In genomic region chr3:94310491-94310890, GRCm38 (mm10) we compare ENCODE assay signal across 8 mouse cellular contexts. TPM values are rescaled to one million over a fixed set of nuclear protein-coding genes. Genes with fewer than 3 reads are reported as not detected.
A peak's percentile ranks its signal among the peaks of the same experiment; 100 is the strongest.
DNase-seq lines count a peak whose midpoint lies in the region; ATAC-seq and TF ChIP-seq lines count a peak whose summit lies in the region.

No protein-coding gene starts in this region.

- TF ChIP-seq EP300 in stomach, postnatal 0 days (optimal IDR thresholded peaks at IDR 0.05), result no peak

- no peaks in the 10 kb centered on the region for H3K9me3 ChIP-seq in limb, embryonic 13.5 days
- no peaks in the 10 kb centered on the region for H3K9me3 ChIP-seq in stomach, postnatal 0 days (ENCODE audit: control insufficient read depth, low read length)

- no peaks in the 10 kb centered on the region for H3K27me3 ChIP-seq in limb, embryonic 13.5 days
- H3K27me3 ChIP-seq in stomach, postnatal 0 days (ENCODE audit: control insufficient read depth, insufficient read depth, low read length), result no peaks in the 10 kb centered on the region

- ATAC-seq in cerebellum, adult (ENCODE audit: insufficient number of reproducible peaks, low FRiP score, low TSS enrichment), result no peak
- ATAC-seq in limb, embryonic 13.5 days (ENCODE audit: low FRiP score, low read depth), result no peak
- ATAC-seq in stomach, postnatal 0 days (ENCODE audit: low FRiP score, low TSS enrichment), result no peak

- DNase-seq in cerebellum, adult 8-10 months, result peak; percentile 18
- peak; percentile 6 for DNase-seq in right cerebral cortex, postnatal 4 days
- no peak for DNase-seq in right cerebral cortex, postnatal 14 days
- no peak for DNase-seq in stomach, postnatal 0 days (ENCODE audit: low spot score)
- no peak for DNase-seq in thymus, postnatal 36 days
- DNase-seq in urinary bladder, adult 18-20 months (ENCODE audit: low spot score in 2 of 2), result no peak

- WGBS in limb, embryonic 13.5 days, result 50% methylated on average over 7 of the region's 7 CpGs
- 37% methylated on average over 7 of the region's 7 CpGs for WGBS in stomach, postnatal 0 days

- no peak for TF ChIP-seq CTCF in stomach, postnatal 0 days (IDR thresholded peaks at IDR 0.05; ENCODE audit: low read depth)

- H3K27ac ChIP-seq in limb, embryonic 13.5 days, result peak overlapping the region; percentile 62
- H3K27ac ChIP-seq in stomach, postnatal 0 days (replicated peaks), result peak overlapping the region; percentile 88

- no peaks in the 10 kb centered on the region for H3K36me3 ChIP-seq in limb, embryonic 13.5 days
- no peaks in the 10 kb centered on the region for H3K36me3 ChIP-seq in stomach, postnatal 0 days (ENCODE audit: control insufficient read depth, insufficient read depth, low read length)

- peaks cover 7% of the 10 kb centered on the region; the same call in 1 of the 2 replicates for H3K4me1 ChIP-seq in limb, embryonic 13.5 days
- H3K4me1 ChIP-seq in stomach, postnatal 0 days (replicated peaks; ENCODE audit: control insufficient read depth, insufficient read depth), result no peaks in the 10 kb centered on the region

- peak overlapping the region; percentile 65 for H3K4me2 ChIP-seq in limb, embryonic 13.5 days (replicated peaks)
- H3K4me2 ChIP-seq in stomach, postnatal 0 days (replicated peaks; ENCODE audit: low read depth), result peak overlapping the region; percentile 61

- peak overlapping the region; percentile 70 for H3K9ac ChIP-seq in limb, embryonic 13.5 days
- peak overlapping the region; percentile 73 for H3K9ac ChIP-seq in stomach, postnatal 0 days (ENCODE audit: low read length)

- H3K4me3 ChIP-seq in limb, embryonic 13.5 days, result peak overlapping the region; percentile 54
- H3K4me3 ChIP-seq in stomach, postnatal 0 days (ENCODE audit: low read depth, low read length), result peak overlapping the region; percentile 67

RNA-seq across cellular contexts. Expression of gene Them4, which starts 0.6 kb away (rescaled TPM):
- polyA plus RNA-seq in limb, embryonic 13.5 days (2015; fragmentation: Nextera tagmentation; extraction: Ambion mirVana), result 11.2 and 11.5 TPM in 2 replicates
- polyA plus RNA-seq in stomach, postnatal 0 days (2015; fragmentation: Nextera tagmentation; extraction: Ambion mirVana), result 10.2 and 10.4 TPM in 2 replicates

RNA-seq across cellular contexts. Expression of gene Them5, which starts 31.4 kb away (rescaled TPM):
- polyA plus RNA-seq in limb, embryonic 13.5 days (2015; fragmentation: Nextera tagmentation; extraction: Ambion mirVana), result 2.3 and 2.4 TPM in 2 replicates
- polyA plus RNA-seq in stomach, postnatal 0 days (2015; fragmentation: Nextera tagmentation; extraction: Ambion mirVana), result 126 and 146 TPM in 2 replicates

RNA-seq across cellular contexts. Expression of gene Gm4778, which starts 46.7 kb away (rescaled TPM):
- polyA plus RNA-seq in limb, embryonic 13.5 days (2015; fragmentation: Nextera tagmentation; extraction: Ambion mirVana), result not detected in 2 replicates
- polyA plus RNA-seq in stomach, postnatal 0 days (2015; fragmentation: Nextera tagmentation; extraction: Ambion mirVana), result not detected in 2 replicates

RNA-seq across cellular contexts. Expression of gene C2cd4d, which starts 51.7 kb away (rescaled TPM):
- polyA plus RNA-seq in limb, embryonic 13.5 days (2015; fragmentation: Nextera tagmentation; extraction: Ambion mirVana), result 2.5 and 3.1 TPM in 2 replicates
- polyA plus RNA-seq in stomach, postnatal 0 days (2015; fragmentation: Nextera tagmentation; extraction: Ambion mirVana), result 0.82 and 1.5 TPM in 2 replicates

Comparison
In these comparisons a context has a peak if more than half of its experiments do, and no peak if none do; other contexts are left out.
1. DNase-seq: peak in cerebellum, adult 8-10 months (single experiment) and right cerebral cortex, postnatal 4 days (single experiment); none in right cerebral cortex, postnatal 14 days (single experiment), stomach, postnatal 0 days (single experiment), thymus, postnatal 36 days (0 of 2) and urinary bladder, adult 18-20 months (0 of 2).
2. RNA of gene Them5, which starts 31.4 kb away (polyA plus RNA-seq): 126 to 146 TPM in stomach, postnatal 0 days; 2.3 to 2.4 TPM in limb, embryonic 13.5 days; every median in the first group is over 10 times any median in the second.